Mouse (Mus musculus) R1 (cell line): ENCODE data around the gene Dio1.

Experiments used
- DNase-seq: peaks from one replicate; pipeline ENCODE4 v3.0.0-alpha.2; 2018; ENCODE audit warnings: low read depth, low spot score

The Dio1 gene

DNA sequence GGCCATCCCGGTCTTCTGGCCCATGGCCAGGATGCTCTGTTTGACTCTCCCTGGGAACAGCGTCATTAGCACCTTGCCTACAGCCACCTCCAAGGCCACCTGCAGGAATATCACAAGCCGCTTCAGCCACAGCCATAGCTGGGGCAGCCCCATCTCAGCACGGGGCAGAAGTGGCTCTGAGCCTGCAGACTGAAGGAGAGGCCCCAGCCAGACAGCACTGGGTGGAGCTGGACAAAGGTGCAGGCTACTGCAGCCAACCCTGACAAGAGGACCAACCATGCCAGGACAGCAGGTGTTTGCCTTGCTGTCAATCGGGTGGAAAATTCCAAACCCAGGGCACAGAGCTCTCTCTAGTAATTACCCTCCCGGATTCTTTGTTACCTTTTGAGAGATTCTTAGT is at the start of gene Dio1:
Gene Dio1 (minus strand): TSS at position 204 of the 400 bp plus-strand sequence.
- DNase-seq = no peak

DNA sequence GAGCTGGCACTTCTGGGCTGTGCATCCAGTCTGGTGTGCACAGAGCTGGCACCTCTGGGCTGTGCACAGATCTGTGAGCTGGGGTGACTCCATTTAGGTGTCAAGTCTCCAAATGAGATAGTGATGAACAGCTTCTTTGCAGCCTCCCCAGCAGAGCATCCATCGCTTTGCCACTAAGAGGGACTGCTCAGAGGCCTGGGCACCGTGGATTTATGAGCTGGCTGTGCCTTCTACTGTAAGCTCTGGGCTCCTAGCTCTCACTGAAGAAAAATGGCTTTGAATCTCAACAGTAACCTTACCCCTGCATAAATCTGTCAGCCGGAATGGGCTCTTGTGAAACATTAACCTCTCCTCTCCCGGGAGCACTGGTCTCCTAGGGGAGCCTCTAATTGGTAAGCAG is 47.6 kb upstream of the Dio1 start:
- no peak for DNase-seq

DNA sequence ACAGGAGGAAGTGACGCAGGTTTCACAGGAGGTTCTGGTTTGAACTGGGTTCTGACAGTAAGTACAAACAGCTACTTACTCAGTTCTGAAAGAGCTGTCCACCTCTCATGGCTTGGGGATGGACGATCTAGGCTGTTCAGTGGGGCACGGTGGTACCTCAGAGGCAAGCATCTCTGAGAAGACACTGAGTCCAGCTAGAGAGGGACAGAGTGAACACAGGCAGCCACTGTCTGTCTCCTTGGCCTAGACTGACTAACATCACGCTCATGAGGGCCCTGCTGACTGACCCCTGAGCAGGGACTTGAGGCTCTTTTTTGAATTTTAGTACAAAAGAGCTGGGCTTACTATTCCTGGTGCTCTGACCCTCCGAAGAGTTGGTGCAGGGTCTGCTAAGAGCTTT is 47.2 kb upstream of the Dio1 start:
- no peak for DNase-seq

DNA sequence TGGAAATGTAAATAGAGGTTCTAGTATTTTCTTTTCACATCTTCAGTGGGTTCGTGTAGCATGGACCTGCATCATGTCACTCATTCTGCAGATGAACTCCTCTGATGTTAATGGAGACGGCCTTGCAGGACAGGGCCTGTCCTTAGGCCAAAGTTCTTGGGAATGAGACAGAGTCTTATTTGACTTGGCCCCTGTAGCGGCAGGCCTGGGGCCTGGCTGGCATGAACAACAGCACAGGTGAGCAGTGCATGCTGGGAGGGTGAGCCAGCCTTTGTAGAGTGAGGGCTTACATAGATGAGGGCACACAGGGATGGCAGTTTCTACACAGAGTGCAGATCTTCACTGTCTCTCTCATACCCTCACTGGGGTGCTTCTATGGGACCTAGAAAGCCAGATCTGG is 46.6 kb upstream of the Dio1 start:
- DNase-seq = no peak

DNA sequence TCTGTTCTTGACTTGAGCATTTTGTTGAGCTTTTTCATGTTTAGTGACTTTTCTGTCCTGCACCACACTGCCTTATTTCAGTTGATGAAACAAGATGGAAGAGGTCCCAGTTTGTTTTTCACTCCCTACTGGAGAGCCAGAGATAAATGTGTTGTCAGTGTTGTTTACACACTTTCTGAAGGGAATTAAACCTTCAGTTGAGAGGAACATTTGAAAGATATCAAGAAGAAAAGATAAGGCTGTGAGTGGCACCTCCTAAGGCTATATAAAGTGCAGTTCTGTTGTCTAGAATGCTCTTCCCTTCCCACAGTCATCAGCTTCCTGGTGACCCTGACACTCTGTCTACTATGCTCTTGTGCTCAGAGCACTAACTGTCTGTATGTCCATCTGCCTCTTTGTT is 44.4 kb upstream of the Dio1 start:
- DNase-seq = no peak

DNA sequence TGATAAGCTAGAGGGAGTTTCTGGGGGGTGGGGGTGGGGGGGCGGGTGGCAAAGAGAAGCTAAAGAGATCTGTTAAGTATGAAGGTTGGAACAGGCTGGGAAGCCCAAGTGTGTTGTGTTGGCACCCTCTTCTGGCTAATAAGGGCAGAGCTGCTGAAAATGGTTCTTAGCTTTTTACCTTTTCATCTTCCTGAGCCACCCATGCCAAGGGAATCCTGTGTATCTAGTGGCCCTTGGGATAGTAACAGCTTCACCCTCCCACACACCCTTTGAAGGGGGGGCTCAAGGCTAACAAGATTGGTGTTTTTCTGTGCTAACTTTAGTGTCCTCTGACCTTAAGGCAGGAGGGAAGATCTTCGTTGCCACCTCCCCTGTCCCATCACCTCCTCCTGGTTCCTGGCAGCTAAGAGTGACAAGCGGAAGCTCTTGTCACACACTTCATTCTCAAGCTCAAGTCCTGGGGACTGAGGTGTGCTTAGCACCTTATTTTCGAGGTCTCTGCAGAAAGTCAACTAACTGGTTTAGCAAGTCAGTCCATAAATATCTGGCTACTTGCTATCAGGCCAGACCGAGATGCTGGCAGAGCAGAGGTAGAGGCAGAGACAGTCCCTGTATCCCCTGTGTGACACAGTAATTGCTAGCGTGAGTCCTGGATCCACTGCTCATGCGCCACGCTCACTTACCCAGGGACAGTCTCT is 42.5 kb upstream of the Dio1 start:
- peak; percentile 26 for DNase-seq

DNA sequence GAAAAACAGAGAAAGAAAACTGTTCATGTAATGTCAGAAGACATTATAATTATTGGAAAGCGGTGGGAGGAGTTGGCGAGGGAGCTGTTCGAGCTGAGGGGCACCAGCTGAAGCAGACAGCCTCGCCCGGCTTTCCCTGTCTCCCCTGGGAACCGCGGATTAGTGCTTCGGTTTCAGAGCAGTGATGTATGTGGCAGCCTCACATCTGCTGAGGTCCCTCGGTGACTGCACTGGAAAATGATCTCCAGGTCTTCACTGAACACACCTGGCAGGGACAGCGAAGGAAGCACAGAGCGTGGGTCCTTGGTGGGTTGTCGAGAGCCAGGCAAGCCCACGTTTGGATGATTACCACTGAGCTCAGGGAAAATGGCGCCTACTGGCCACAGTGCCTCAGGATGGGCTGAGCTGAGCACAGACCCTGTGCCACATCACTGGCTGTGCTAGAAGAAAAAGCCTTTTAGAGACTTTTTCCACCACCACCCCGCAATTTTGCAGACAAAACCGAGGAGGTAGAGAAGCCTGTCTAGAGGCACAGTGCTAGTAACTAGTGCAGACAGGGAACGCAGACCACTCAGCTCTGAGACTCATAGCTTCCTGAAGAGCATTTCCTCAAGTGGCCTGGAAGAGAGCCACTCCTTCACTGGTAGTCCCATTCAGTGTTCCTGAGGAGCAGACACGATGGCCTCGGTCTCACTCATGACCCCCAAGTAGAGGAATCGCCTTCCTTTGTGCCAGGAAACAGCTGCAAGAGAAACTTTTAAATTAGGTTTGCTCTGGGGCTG is 41.8 kb upstream of the Dio1 start:
- no peak for DNase-seq

DNA sequence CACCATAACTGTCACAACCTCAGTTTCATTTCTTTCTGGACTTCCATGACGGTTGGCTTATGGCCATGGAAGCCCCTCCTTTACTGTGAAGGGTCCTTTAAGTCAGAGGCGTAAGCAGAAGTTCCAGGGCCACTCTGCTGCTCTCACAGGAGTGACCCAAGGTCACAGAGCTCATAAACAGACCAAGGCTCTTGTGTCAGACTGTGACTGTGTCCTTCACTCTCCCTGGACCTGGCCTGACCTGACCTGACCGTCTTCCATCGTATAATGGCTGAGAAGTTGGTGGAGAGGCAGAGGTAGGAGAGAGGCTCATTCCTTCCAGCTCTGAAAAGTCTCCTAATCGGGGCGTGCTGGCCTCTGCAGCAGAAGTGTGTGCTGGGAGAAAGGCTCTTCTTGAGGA is 40.3 kb upstream of the Dio1 start:
- DNase-seq = no peak

DNA sequence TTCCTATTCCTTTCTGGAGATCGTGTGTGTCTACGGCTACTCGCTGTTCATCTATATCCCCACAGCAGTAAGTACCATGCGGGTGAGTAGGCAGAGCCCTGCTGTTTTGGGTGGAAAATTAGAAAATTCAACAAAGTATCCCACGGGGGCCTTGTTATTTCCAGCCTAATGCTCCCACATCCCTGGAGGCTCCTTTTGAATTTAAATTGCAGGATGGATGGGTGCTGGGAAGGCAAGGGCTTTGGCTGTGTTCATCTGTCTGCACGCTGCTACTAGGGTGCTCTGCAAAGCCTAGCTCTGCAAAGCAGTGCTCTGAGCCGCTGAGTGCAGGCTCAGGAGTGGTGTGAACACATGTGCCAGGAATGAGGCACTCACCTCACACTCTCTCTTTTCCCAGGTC is 37.6 kb upstream of the Dio1 start:
- no peak for DNase-seq

DNA sequence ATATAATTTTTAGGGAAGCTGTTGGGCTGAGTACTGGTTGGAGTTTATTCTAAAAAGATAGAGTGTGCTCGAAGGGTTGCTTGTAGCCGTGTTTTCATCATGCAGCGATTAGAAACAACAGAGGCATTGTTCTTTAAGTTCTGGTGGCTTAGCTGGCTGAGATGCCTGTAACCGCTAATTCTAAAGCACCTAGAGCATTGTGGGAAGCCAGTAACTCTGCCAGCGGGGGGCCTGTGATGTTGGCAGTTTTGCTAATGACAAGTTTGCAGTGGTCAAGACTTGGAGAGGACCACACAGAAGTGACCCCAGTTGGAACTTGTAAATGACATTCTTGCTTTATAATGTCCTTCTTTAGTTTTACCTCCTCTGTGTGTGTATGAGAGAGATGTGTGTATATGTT is 34.4 kb upstream of the Dio1 start:
- no peak for DNase-seq

DNA sequence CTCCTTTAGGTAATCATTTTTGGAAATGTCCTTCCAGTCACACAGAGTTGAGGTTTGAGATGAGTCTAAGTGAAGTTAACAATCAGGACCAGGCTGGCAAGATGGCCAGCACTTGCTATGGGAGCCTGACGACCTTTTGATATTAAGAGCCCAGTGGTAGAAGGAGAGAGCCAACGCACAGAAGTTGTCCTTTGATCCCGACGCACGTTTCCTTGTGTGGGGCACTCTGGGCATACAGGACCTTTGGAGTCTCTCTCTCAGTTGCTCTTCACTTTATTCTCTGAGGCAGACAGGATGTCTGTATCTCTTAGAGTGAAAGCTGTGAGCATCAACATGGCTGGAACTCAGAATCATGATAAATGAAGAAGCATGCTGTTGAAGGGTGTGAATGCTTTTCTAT is 30.5 kb upstream of the Dio1 start:
- DNase-seq = no peak

DNA sequence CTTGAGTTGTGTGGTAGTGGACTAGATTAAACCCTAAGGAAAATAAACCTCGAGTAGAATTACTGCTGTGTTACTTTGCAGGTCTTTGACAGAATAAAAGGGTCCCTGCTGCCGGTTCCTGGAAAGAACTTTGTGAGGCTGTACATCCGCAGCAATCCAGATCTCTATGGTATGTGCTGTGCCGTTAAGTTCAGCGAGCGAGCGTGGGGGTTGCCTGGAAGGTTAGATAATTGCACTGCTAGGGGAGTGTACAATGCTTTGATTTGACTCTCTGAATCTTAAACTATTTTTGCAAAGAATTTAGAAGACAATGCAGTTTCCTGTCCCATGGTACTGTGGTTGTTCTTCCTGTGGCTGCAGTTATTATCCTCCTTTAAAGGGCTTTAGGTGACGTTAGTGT is 29.4 kb upstream of the Dio1 start:
- peak; percentile 36 for DNase-seq

DNA sequence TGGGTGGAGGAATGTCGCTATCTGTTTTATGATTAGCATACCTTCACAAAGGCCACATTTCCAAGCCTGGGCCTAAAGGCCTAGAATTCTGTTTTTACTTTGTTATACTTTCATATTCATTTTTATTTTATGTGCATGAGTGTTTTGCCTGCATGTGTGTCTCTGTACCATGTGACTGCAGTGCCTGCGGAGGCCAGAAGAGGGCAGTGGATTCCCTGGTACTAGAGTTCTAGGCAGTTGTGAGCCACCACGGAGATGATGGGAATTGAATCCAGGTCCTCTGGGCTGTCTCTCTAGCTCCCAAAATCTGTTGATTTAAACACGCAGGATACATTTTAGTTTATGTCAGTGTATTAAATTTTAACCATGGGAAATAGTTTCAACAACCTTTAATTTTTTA is 26.5 kb upstream of the Dio1 start:
- peak; percentile 53 for DNase-seq

DNA sequence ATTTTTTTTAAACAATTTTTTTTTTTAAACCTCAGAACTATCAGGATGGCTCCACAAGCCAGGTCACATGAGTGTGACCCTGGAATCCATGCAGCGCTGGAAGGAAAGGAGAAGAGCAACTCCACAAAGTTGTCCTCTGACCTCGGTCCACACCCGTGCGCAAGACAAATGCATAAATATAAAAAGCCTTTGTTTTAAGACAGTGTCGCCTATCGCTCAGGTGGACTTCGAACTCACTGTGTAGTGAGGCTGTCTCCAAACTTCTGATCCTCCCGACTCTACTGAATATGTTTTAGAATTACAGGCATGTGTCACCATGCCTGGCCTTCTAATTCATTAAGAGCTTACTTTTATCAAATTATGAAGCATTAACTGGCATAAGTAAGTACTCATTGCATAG is 21.6 kb upstream of the Dio1 start:
- no peak for DNase-seq

DNA sequence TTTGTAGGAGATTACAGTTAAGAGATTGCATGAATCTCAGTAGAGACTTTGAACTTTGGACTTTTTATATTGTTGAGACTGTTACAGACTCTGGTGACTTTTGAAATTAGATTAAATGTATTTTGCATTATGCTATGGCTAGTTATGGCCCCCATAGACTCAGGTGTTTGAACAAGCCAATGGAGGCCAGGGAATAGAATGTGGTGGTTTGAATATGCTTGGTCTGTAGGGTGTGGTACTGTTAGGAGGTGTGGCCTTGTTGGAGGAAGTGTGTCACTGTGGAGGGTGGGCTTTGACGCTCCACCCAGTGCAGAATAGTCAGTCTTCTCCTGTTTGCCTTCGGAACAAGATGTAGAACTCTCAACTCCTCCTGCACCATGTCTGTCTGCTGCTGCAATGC is 16.1 kb upstream of the Dio1 start:
- no peak for DNase-seq

DNA sequence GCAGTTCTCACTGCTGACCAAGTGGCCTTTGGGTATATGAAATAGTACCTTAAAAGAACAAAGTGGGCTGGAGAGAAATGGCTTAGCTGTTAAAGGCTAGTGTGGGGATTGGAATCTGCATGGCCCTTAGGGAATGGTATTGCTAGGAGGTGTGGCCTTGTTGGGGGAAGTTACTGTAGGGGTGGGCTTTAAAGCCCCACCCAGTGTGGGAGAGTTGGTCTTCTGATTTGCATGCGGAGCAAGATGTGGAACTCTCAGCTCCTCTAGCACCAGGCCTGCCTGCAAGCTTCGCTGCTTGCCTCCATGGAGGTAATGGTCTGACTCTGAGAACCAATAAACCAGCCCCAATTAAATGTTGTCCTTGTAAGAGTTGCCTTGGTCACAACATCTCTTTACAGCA is 14.1 kb upstream of the Dio1 start:
- peak; percentile 39 for DNase-seq

DNA sequence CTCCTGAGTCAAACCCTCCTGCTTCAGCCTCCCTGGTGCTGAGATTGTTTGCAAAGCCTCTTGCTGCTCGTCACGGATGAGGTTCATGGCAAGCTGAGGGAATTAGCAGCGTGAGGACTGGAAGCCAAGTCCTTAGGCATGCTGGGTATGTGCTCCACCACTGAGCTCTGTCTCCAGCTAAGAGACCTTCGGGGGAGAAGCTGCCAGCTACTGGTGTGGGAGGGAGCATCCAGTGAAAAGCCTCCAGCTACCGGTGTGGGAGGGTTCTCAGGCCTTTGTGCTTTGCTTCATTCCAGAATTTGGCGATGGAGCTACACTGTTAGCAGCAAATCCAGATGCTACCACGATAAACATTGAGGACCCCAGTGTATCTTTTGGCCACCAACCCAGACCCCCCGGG is 11.7 kb upstream of the Dio1 start:
- DNase-seq = no peak

DNA sequence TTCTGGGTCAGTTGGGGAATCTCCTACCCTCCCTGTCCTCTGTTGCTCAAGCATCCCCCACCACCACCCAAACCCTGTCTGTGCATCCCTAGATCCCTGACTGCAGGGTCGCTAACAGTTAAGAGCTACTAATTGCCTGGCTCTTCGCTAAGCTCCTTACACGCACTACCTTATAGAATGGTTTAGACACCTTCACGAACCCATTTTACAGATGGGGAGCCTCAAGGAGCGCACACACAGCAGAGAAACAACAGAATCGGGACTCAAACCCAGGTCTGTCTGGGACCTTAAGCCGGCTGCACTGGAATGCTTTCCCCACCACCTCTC is 7.5 kb upstream of the Dio1 start:
- no peak for DNase-seq

DNA sequence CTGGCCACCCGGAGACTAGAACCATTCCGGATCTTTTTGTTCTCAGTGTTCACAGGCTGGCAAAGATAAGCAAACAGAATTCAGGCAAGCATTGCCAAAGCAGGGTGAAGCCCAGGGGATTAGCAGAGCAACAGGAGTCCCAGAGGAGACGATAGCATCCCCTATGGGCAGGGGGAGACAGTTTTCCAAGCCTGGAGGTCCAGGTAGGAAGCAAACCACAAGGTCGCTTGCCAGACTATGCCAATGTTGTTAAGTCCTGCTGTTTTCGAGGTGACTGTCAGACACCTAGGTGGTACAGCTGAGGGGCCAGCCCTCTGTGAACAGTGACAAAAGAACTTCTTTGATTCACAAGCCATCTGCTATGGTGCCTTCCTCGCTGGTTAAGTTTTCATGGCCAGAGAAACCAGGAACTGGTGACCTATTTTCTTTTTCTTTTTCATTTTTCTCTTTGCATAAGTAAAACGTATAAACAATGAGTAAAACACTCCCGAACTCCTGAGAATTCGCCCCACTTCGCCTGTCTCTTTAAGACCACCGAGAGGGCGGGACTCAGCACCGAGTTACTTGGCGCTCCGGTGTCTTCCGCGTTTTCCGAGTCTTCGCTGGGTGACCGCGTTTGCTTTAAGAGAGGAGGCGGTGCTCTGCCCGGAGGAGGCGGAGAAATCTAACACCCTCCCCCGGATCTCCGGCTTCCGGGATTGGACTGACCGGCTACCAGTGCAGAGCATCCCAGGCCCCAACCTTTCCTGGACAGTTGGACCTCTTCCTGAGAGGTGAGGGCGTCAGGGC is 6.9 kb upstream of the Dio1 start, which contains the start of gene Yipf1:
Gene Yipf1 (plus strand): TSS at position 674 of the 789 bp plus-strand sequence.
- peak; percentile 83 for DNase-seq

DNA sequence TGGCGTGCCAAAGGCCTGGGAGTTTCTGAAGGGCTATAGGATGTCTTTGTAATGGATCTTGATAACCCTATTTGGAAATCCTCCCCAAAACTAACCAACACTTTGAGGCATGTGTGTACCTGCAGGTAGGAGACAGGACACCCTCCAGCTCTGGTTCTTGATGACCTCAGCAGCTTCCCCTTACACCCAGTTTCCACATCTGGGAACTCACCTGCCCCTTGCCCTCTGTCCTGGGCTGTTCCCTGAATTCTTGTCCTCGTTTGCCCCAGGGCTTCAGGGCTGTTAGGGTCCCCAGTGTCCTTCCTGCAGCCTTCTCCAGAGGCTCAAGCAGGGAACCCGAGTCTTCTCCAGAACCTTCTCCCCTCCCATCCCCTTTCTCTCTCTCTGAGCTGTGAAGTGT is 3.4 kb downstream of the Dio1 start:
- DNase-seq = no peak

DNA sequence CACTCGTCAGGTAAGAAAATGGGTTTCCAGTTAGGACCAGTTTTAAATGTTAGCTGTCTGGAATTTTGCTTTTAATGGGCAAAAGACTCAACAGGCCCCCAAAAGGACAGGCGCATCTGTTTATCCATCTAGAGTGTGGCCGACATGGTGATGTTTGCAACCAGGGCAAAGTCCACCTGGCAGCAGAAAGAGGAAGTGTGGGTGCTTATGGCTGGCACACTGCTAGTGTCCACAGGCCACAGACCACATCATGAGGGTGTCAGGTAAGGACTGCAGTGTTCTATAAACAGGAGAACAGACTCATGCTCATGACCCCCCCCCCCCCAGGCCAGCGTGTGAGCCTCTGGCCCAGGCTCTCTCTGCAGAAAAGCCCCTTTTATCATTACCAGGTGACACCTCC is 4.1 kb downstream of the Dio1 start:
- DNase-seq = no peak

DNA sequence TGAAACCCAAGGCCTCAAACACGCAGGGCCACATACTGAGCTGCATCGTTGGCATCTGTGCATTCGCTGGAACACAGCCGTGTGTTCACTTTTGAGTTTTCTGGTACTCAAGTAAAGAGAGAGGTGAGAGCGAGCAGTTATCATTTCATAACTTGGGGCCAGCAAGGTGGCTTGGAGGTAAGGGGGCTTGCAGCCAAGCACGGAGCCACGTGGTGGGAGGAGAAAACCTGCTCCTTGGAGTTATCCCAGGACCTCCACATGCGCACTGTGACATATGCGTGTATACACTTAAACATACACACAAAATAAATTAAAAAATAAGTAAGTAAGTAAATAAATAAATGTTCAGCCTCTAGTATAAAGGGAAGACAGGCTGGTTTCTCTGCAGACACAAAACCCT is 4.7 kb downstream of the Dio1 start:
- no peak for DNase-seq
